Mouse (Mus musculus) spleen, embryonic (tissue): Measurements from ENCODE around the gene Apba3.

Experiments
- CTCF ChIA-PET: fragments of 350-600 bp; sonication (Branson Sonifier 250); formaldehyde crosslinking; loops from one replicate; lab custom pipeline; 2022; lab: Charles Lee

Apba3 gene

DNA sequence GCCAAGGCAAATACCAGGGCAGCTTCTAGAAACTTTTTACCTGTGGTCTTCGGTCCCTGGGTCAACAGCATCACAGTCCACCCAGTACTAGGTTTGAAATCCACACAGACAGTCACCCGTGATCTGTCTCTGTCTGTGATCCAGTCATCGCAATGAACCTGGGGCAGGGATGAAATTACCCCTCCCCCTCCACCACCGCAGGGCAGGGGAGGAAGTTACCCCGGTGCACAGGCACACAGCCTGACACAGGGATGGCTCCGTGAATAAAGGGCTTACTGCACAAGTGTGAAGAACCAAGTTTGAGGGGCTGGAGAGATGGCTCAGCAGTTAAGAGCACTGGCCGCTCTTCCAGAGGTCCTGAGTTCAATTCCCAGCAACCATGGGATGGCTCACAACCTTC is 37.0 kb downstream of the Apba3 start:
- CTCF ChIA-PET: interaction anchor here (0.7 to 1.5 kb wide), 3 partner anchors 11 to 68 kb away, joined by 3 to 5 read pairs (median 3); partner anchors contain the start of gene Gipc3

DNA sequence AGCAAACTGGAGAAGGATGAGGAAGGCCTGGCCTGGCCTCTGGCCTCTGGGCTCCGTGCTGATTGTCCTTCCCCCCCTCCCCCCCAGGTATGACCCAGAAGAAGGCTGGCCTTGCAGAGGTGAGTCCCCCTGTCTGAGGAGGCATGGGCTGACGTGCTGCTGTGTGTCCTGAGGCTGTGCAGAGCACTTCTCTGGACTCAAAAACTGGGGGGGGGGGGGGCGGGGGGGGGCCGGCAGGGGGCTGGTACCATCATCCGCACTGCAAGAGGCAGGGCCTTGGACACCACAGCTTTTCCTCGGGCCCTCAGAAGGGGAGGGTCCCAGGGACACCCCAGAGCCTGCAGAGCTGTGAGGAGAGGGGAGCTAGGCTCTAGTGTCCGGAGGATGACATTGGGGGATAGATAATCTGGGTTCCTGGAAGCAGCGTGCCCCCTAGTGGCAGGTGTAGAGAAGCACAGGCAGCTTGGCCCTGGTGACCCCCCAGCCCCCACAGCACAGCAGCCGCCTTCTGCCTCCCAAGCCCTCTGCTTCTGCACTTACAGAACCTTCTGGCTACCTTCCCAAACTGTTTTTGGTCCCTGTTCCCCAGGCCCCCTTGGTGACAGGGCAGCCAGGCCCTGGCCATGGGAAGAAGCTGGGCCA is 38.0 kb downstream of the Apba3 start:
- CTCF ChIA-PET: interaction anchor here (0.6 to 1.9 kb wide), 7 partner anchors 12 to 592 kb away, joined by 3 to 11 read pairs (median 5); partner anchors contain the start of genes Cactin and Gipc3

DNA sequence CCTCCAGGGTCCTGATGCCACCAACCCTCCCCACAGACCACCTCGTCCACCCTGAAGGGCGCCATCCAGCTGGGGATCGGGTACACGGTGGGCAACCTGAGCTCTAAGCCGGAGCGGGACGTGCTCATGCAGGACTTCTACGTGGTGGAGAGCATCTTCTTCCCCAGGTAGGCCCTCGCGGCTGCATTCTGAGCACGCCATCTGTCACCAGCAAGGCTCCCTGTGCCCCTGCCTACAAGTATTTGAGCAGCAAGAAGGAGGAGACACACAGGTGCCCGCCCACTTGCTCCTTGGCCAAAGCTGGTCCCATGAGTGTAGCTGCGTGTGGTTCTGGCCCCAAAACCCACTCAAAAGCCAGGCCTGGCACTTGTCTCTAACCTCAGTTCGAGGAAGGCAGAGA is 38.9 kb downstream of the Apba3 start:
- CTCF ChIA-PET: interaction anchor here (0.5 to 1.9 kb wide), 2 partner anchors 14 to 17 kb away, joined by 11 to 13 read pairs; partner anchors contain the start of gene Tjp3

DNA sequence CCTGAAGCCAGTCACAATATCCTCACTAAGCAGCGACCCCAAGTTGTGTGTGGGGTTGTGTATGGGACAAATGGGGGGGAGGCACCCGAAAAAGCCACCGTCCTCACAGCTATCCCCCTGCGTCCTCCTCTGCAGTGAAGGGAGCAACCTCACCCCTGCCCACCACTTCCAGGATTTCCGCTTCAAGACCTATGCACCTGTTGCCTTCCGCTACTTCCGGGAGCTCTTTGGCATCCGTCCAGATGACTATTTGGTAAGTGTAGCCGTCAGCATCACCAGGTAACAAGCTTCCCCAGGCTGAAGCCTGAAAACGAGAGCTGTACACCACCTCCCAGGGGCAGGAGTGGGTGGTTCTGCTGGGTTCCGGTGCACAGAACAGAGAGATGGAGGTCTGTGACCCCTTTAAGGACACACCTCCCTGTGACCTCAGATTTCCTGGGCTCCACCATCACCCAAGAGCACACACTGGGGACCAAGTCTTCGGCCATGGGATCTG is 39.5 kb downstream of the Apba3 start:
- CTCF ChIA-PET: interaction anchor here (0.5 to 0.9 kb wide), 2 partner anchors 14 to 15 kb away, joined by 3 to 13 read pairs; partner anchors contain the start of genes Pip5k1c and Tjp3

DNA sequence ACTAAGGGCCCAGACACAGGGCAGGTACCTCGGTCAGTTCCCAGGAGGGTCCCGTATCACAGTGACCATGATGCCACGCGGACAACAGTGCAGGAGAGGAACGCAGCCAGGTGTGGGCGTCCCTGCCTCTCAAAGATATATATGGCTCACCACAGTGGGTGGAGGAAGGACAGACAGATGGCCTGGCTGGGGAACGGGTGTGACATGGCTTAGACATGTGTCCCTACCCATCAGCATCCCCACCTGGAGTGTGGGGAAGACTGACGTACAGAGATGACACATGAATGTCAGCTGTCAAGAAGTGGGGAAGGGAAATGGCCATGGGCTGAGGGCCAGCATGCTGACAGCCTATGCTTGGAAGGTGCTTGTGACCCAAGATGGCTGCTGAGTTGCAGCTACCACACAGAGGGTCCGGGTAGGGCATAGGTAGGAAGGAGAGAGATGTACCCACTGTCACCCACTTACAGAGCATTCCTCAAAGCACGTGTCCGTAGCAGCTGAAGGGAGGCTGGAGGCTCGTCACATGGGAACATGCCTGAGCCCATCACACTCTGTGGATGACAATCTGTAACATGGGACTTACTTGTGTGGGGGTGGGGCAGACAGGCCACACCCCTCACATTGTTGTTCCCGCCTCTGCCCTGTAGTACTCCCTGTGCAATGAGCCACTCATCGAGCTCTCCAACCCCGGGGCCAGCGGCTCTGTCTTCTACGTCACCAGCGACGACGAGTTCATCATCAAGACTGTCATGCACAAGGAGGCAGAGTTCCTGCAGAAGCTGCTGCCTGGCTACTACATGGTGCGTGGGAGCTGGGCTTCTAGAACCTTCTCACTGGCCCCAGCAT is 40.3 kb downstream of the Apba3 start:
- CTCF ChIA-PET: interaction anchor here (0.9 kb wide), 1 partner anchor 15 kb away, joined by 3 read pairs; the partner anchor contains the start of gene Pip5k1c

DNA sequence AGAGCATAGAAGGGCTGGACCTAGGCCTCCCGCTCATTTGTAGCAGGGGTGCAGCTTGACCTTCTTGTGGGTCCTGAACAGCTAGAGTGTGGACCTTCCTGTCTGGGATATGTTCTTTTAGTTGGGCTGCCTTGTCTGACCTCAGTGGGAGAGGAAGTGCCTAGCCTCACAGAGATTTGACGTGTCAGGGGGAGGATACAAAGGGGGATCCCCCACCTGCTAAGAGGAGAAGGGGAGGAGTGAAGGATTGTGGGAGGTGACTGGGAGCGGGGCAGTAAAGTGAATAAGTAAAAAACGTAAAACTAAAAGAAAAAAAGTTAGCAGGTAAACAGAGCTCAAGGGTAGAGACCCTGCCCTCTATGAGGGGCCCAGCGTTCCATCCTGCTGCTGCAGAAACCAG is 42.8 kb downstream of the Apba3 start:
- CTCF ChIA-PET: no interaction called here

DNA sequence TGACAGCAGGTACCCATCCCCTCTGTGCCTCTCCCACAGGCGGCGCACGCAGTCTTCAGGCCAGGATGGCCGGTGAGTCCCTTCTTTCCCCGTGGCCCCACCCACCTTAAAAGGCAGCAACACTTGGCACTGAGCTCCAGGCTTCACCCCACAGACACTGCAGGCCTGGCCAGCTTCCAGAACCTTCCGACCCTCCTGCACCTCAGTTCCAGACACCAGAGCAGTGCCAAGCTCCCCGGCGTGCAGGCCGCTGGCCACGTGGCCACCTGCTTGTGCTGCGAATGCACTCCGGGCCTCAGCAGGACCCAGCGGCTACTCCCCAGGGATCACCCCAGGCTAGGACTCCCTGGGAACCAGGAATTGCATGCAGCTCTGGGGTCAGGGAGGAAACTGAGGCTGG is 46.8 kb downstream of the Apba3 start:
- CTCF ChIA-PET: interaction anchor here (0.6 kb wide), 1 partner anchor 1588 kb away, joined by 3 read pairs; no protein-coding TSS in a partner anchor

DNA sequence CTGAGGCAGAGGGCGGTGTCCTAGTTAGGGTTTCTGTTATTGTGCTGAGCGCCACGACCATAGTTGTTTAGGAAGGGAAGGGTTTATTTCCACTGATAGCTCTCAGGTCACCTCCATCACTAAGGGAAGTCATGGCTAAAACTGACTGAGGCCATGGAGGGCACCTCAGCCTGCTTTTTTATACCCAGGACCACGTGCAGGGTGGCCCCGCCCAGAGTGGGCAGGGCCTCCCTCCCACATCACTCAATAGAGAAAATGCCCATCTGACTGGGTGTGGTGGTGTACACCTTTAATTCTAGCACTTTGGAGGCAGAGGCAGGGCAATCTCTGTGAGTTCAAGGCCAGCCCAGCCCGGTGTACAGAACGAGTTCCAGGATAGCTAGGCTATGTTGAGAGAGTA is 47.4 kb downstream of the Apba3 start:
- CTCF ChIA-PET: no interaction called here

DNA sequence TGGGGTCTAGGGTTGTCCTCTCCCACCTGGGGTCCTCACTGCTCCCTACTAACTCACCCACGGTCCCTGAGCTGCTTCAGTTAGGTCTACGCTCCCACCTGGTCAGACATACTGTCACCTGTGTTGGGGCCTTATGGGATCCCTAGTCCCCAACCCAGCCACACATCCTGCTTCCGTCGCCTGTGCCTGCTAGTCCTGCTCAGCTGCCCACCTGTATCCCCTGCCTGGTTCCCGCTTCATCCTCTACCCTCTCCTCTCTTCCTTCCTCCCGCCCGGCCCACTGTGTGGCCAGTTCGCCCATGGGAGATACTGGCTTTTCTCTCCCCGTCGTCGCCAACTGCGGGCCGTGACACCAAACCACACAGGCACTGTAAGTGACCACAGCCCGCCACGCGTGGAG is 48.8 kb downstream of the Apba3 start:
- CTCF ChIA-PET: no interaction called here

DNA sequence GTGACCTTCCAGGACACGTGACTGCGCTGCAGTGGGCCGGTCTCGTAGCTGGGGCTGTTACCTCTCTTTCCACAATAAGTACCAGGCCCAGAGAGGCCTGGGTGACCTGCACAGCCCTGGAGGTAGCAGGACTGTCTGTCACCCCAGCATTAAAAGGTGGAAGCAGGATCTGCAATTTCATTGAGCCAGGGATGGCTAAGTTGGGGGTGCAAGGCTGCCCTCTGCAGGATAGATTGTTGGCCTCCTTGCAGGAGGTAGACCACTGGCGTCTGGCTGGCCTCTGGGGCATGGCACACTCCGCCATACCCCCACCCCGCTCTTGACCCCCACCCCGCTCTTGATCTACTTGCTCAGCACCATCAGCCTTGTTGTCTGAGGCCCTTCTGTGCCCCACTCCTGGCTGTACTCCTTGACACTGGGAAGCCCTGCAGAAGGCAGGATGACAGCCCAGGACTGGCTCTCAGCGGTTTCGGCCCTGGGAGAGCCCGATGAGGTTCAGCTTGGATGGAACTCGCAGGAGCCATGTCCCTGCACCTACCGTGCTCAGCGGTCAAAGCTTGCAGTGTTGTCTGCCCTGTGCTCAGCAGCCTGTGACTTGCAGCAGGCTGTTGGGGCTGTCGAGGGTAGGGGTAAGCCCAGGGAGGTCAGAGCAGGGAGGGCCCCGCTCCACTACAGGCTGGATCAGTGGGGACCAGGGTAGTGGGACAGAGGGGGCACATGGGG is 49.7 kb downstream of the Apba3 start:
- CTCF ChIA-PET: interaction anchor here (0.5 kb wide), 1 partner anchor 27 kb away, joined by 6 read pairs; no protein-coding TSS in a partner anchor

DNA sequence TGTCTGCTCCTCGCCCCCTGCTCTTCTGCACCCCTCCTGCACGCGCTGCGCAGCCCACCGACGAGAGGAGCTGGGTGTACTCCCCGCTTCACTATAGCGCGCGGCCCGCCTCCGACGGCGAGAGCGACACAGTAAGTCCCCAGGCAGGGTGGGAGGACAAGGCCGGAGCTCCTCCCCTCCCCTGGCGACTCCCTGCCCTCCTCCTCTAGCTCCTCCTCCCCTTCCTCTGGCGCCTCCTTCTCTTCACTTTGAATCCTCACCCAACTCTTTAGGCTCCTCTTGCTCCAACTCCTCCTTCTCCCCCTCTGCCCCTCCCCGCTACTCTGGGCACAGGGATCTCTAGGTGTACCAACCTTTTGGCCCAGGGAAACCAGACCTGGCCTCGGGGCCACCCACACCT is 50.5 kb downstream of the Apba3 start:
- CTCF ChIA-PET: interaction anchor here (1.2 kb wide), 1 partner anchor 28 kb away, joined by 3 read pairs; no protein-coding TSS in a partner anchor

DNA sequence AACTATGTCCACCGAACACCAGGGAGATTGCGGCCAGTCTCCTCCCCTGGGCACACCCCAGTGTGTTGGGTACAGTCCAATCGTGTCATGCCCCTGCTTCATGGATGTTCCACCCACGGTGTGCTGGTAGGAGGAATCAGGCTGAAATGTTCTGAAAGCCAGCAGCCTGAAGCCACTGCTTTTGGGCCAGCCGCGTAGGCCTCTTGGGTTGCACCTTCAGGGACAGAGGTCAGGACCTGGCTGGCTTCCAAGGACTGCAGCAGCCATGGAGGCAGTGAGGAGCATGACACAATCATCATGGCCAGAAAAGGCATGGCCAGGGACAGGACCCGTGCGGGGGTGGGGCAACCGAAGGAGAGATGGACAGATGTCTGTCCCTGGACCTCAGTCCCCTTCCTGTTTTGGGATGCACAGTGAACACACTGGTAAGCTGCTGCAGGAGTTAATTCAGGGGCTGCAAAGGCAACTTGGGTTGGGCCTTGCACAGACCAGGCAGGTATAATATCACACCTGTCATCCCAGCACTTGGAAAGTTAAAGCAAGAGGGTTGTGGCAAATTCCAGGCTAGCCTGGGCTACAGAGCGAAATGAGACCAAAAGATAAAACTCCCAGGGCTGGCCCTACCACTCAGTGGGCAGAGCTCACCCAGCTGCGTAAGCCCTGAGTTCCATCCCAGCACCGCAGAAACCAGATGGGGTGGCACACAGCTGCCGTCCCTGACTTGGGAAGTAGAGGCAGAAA is 52.0 kb downstream of the Apba3 start:
- CTCF ChIA-PET: interaction anchor here (0.7 to 2.0 kb wide), 3 partner anchors 14 to 28 kb away, joined by 3 to 23 read pairs (median 5); no protein-coding TSS in a partner anchor

DNA sequence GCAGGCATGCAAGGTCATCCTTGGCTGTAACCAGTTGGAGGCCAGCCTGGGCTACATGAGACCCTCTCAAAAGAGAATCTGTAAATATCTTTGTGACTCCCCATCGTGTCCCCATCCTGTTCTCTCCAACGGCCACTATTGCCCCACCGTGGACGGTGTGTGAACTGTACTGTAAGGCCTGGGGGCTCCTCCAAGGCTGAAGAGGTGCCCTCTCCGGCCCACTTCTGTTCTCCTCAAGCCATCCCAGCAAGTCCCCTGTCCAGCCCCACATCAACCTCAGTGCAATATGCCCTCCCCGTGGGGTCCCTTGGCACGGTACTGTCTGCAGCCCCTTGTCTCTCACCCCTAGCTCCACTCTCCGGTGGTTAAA is 52.6 kb downstream of the Apba3 start:
- CTCF ChIA-PET: interaction anchor here (2.0 kb wide), 1 partner anchor 15 kb away, joined by 5 read pairs; no protein-coding TSS in a partner anchor

DNA sequence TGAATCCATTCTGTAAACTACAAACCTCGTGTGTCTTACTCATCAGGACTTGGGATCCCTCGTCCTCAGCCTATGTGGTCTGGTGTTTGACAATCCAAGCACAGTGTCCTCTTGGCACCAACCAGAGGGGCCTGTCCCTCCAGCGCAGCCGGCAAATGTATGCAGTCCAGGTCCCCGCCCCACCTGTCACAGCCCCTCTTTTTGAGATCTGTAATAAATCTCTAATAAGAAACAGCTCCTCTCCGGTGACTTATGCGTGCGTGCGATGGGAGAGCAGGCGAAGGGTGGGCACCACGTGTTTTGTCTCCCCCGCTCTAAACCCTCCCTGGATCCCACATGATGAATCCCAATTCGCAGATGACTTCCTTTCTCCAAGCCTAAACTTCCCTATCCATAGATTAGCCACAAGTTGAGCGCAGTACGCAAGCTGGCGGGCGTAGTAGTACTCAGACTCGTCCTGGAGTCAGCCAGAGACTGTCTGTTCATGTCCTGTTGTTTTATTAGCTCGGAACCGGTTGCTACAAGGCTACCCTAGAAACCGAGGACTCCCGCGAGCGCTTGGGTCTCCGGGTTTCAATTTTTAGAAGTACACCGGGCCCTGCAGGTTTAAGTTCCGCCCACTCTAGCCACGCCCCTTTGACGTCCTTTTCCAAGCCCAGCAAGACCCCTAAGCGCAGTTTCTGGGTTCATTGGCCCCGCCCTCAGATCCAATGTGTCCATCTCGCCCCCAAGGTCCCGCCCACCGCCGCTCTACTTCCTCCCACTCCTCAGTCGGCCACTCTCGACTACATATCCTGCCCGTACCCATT is 53.2 kb downstream of the Apba3 start:
- CTCF ChIA-PET: interaction anchor here (2.0 kb wide), 1 partner anchor 15 kb away, joined by 5 read pairs; no protein-coding TSS in a partner anchor

DNA sequence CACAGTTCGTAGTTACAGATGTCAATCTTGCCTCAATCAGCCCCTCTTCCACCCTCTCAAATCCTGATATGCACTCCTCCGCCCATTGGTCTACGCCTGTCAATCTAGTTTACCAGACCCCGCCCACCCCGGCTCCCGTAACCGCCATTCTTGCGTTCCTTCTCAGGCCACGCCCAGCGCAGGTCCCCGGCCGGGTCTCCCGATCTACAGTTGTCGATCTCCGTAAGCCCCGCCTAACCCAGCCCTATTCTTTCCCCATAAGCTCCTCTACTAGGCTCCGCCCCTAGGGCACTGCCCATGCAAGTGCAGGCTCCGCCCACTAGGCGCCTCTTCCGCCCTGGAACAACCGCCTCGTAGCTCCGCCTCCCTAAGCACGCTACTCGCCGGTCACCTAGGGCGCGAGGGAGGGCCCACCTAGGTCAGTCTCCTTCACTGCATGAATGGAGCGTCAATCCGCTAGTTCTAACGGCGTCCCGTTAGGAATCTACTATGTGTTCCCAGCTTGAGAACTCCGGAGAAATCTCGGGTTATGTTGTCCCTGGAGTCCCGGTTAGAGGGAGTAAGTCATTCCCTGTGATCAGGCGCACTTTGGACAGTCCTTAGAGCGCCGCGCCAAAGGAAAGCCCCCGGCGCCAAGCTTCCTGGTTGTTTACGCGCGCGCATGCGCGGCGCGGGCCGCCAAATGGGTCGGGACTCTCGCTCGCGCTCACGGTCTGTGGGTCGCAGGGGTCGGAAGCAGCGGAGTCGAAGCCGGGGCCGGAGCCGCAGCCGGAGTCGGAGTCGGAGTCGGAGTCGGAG is 54.0 kb downstream of the Apba3 start, which contains the start of gene Cactin:
Gene Cactin (plus strand): TSS at position 554 of the 798 bp plus-strand sequence.
- CTCF ChIA-PET: interaction anchor here (2.0 kb wide), 1 partner anchor 16 kb away, joined by 5 read pairs; no protein-coding TSS in a partner anchor

DNA sequence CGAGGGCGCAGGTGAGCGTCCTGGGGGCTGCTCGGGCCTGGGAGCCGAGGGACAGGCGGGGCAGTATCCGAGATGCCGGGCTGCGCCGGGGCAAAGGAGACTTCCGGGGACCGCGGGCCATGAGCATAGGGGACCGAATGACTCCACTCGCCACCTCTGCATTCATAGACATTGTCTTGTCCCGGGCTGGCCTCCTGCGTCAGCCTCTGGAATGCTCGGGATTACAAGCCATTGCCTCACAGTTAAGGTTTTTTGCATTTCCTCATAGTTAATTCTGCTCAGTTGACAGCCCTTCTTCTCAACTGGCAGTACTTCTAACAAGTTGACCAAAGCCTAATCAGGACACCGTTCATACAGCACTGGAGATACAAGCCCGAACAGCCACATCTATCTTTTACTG is 54.7 kb downstream of the Apba3 start:
- CTCF ChIA-PET: no interaction called here

DNA sequence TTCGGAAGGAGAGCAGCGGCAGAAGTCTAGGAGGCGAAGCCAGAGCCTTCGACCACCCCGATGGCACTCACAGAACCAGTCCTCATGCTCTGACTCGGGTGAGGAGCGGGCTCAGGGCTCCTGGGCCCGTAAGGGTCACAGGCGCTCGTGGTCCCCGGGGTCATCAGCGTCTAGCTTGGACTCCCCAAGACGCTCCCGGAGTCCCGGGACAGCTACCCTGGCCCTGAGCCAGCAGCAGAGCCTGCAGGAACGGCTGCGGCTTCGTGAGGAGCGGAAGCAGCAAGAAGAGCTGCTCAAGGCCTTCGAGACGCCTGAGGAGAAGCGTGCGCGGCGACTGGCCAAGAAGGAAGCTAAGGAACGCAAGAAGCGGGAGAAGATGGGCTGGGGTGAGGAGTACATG is 55.7 kb downstream of the Apba3 start:
- CTCF ChIA-PET: no interaction called here
